Mouse (Mus musculus): ENCODE results near the gene Olfr98.

GRCm38 (mm10) chr17:37308483-37308882, 44.9 kb upstream of the Olfr98 start:
- TF ChIP-seq TAL1 (IDR thresholded peaks at IDR 0.05; ENCODE audit: low read length), result no peak
- no peak for TF ChIP-seq GATA1 (IDR thresholded peaks at IDR 0.05; ENCODE audit: low read length)
